Mouse (Mus musculus): ENCODE results near the gene Acvr1b.

GRCm38 (mm10) chr15:101181500-101181899, 7.6 kb downstream of the Acvr1b start:
- TF ChIP-seq CTCF (IDR thresholded peaks at IDR 0.05) (no peak), EP300 (IDR thresholded peaks at IDR 0.05) (no peak)

Measured in lung, postnatal 0 days (tissue).